Mouse (Mus musculus) limb, embryonic 14.5 days (tissue): ENCODE measurements around the gene Gnb1l. TPM values are rescaled to one million over a fixed set of nuclear protein-coding genes. Genes with fewer than 3 reads are reported as not detected.

ENCODE experiments used
- ATAC-seq: fragments of 200-750 bp; cut with Nextera tagmentation; 2 replicates; pipeline ENCODE4 v1.8.0; 2017; ENCODE audit warnings: low read depth, moderate number of reproducible peaks, moderate TSS enrichment; ENCODE audit not compliant: low FRiP score
- DNase-seq: peaks from one replicate; pipeline ENCODE4 v3.0.0-alpha.2; 2015; ENCODE audit warnings: low spot score
- H3K27ac ChIP-seq: fragments of 300-500 bp; sonication (generic); replicated peaks from 2 replicates; pipeline ENCODE4 v1.5.1; 2014; ENCODE audit warnings: low read depth, mild to moderate bottlenecking, low read length, moderate library complexity, mixed read lengths
- H3K27me3 ChIP-seq: fragments of 300-500 bp; sonication (generic); 2 replicates; pipeline ENCODE4 v1.6.1; 2014; ENCODE audit warnings: low read length, mixed read lengths; ENCODE audit not compliant: control insufficient read depth, insufficient read depth
- H3K36me3 ChIP-seq: fragments of 300-500 bp; sonication (generic); 2 replicates; pipeline ENCODE4 v1.6.1; 2014; ENCODE audit warnings: mild to moderate bottlenecking, low read length, moderate library complexity, mixed read lengths; ENCODE audit not compliant: control insufficient read depth, insufficient read depth
- H3K4me1 ChIP-seq: fragments of 300-500 bp; sonication (generic); 2 replicates; pipeline ENCODE4 v1.6.1; 2014; ENCODE audit warnings: antibody characterized with exemption, low read length, mixed read lengths; ENCODE audit not compliant: control insufficient read depth, insufficient read depth
- H3K4me2 ChIP-seq: fragments of 300-500 bp; sonication (generic); replicated peaks from 2 replicates; pipeline ENCODE4 v1.6.1; 2014; ENCODE audit warnings: low read depth, mild to moderate bottlenecking, low read length, moderate library complexity; ENCODE audit not compliant: severe bottlenecking
- H3K4me3 ChIP-seq: fragments of 300-500 bp; sonication (generic); replicated peaks from 2 replicates; pipeline ENCODE4 v1.5.1; 2014; ENCODE audit warnings: low read length
- H3K9ac ChIP-seq: fragments of 300-500 bp; sonication (generic); 2 replicates; pipeline ENCODE4 v1.6.1; 2014; ENCODE audit warnings: mild to moderate bottlenecking, low read depth, low read length, moderate library complexity; ENCODE audit not compliant: severe bottlenecking
- H3K9me3 ChIP-seq: fragments of 300-500 bp; sonication (generic); 2 replicates; pipeline ENCODE4 v1.6.1; 2016; ENCODE audit warnings: low read length; ENCODE audit not compliant: control insufficient read depth
- POLR2A ChIP-seq: fragments of 200-500 bp; IDR thresholded peaks from 2 replicates; pipeline ENCODE4 v1.8.0; 2012; ENCODE audit warnings: inconsistent platforms, mild to moderate bottlenecking, moderate library complexity, borderline replicate concordance; ENCODE audit not compliant: insufficient read depth, insufficient read length; ENCODE audit errors: extremely low read depth
- WGBS: fragments of 180-500 bp; shearing (Covaris S2); extraction: QIAGEN DNeasy Blood & Tissue Kit; methylation state at CpG from one replicate; pipeline ENCODE4 v1.1.7; 2014; 5-methylcytosine and 5-hydroxymethylcytosine counted together
- polyA plus RNA-seq, 2 experiments: library from polyadenylated mRNA; depleted of rRNA in 1 of 2; stranded (reverse) in 1 of 2; unstranded in 1 of 2; fragments of >200 nt; fragmentation: Nextera tagmentation in 1 of 2; extraction: Ambion mirVana in 1 of 2; gene quantifications; 2 replicates each; pipeline versions ENCODE4 v1.2.1 to v1.2.3; 2012 to 2014

Gnb1l gene
- polyA plus RNA-seq, 2 experiments, result 16.1 to 20.2 TPM

GRCm38 (mm10) chr16:18503566-18504342, 5.2 kb downstream of the Gnb1l start:
- 85% methylated on average over 14 of the region's 14 CpGs for WGBS
- DNase-seq, result no peak

GRCm38 (mm10) chr16:18506524-18507199, 8.1 kb downstream of the Gnb1l start:
- Histone ChIP-seq H3K9me3 (no peaks in the 10 kb centered on the region), H3K27ac (0 out of 2 replicates have a peak overlapping the region, but pooled peaks have one; percentile 19), H3K36me3 (peaks cover 13% of the 10 kb centered on the region), H3K27me3 (no peaks in the 10 kb centered on the region), H3K4me2 (no peak overlapping the region), H3K4me1 (peaks cover 6% of the 10 kb centered on the region; the same call in 1 of the 2 replicates), H3K4me3 (no peak overlapping the region), H3K9ac (no peak overlapping the region)
- no peak for TF ChIP-seq POLR2A
- DNase-seq (no peak), ATAC-seq (no peak)
- WGBS, result 90% methylated on average over 3 of the region's 3 CpGs

More at GRCm38 (mm10) chr16:18503566-18504342, 5.2 kb downstream of the Gnb1l start:
- Histone ChIP-seq H3K9ac (no peak overlapping the region), H3K4me1 (peaks cover 15% of the 10 kb centered on the region), H3K27ac (no peak overlapping the region), H3K4me2 (no peak overlapping the region), H3K4me3 (no peak overlapping the region), H3K27me3 (no peaks in the 10 kb centered on the region), H3K36me3 (peaks cover 23% of the 10 kb centered on the region), H3K9me3 (no peaks in the 10 kb centered on the region)
- no peak for TF ChIP-seq POLR2A
- no peak for ATAC-seq

- peak; percentile 37; the same call in 1 of the 2 replicates for ATAC-seq
- H3K4me2 ChIP-seq, result no peak overlapping the region
- WGBS, result 7% methylated on average over 1 of the region's 1 CpGs
- peaks cover 8% of the 10 kb centered on the region; the same call in 1 of the 2 replicates for H3K36me3 ChIP-seq
- H3K27ac ChIP-seq, result 0 out of 2 replicates have a peak overlapping the region, but pooled peaks have one; percentile 19
- no peak overlapping the region for H3K4me3 ChIP-seq
- peaks cover 6% of the 10 kb centered on the region; the same call in 1 of the 2 replicates for H3K4me1 ChIP-seq
- H3K9ac ChIP-seq, result no peak overlapping the region
- no peak for TF ChIP-seq POLR2A
- H3K9me3 ChIP-seq, result no peaks in the 10 kb centered on the region
- DNase-seq, result no peak
- H3K27me3 ChIP-seq, result no peaks in the 10 kb centered on the region
These were observed 8.7 kb downstream of the Gnb1l start for GRCm38 (mm10) chr16:18507200-18507549.

GRCm38 (mm10) chr16:18511741-18512140, 13.2 kb downstream of the Gnb1l start:
- no peak overlapping the region for H3K27ac ChIP-seq

GRCm38 (mm10) chr16:18513508-18513907, 15.0 kb downstream of the Gnb1l start:
- WGBS, result 68% methylated on average over 6 of the region's 6 CpGs
- Histone ChIP-seq H3K9ac (no peak overlapping the region), H3K4me3 (no peak overlapping the region), H3K27me3 (no peaks in the 10 kb centered on the region), H3K4me2 (no peak overlapping the region), H3K9me3 (no peaks in the 10 kb centered on the region), H3K36me3 (no peaks in the 10 kb centered on the region), H3K4me1 (no peaks in the 10 kb centered on the region), H3K27ac (no peak overlapping the region)
- TF ChIP-seq POLR2A, result no peak
- DNase-seq, result no peak
- ATAC-seq, result no peak

More at GRCm38 (mm10) chr16:18511741-18512140, 13.2 kb downstream of the Gnb1l start:
- Histone ChIP-seq H3K9me3 (no peaks in the 10 kb centered on the region), H3K9ac (no peak overlapping the region), H3K27me3 (no peaks in the 10 kb centered on the region), H3K4me1 (peaks cover 6% of the 10 kb centered on the region; the same call in 1 of the 2 replicates), H3K36me3 (no peaks in the 10 kb centered on the region), H3K4me3 (no peak overlapping the region), H3K4me2 (no peak overlapping the region)
- no peak for TF ChIP-seq POLR2A
- DNase-seq (no peak), ATAC-seq (no peak)
- 76% methylated on average over 5 of the region's 5 CpGs for WGBS
